Mouse (Mus musculus): ENCODE measurements around the gene Gtf2h1.
"Not testable (repeated sequence)": the region's sequence is repeated elsewhere in the genome, so short reads cannot be mapped to it uniquely, and the experiment has no call there.

Gtf2h1 gene

DNA sequence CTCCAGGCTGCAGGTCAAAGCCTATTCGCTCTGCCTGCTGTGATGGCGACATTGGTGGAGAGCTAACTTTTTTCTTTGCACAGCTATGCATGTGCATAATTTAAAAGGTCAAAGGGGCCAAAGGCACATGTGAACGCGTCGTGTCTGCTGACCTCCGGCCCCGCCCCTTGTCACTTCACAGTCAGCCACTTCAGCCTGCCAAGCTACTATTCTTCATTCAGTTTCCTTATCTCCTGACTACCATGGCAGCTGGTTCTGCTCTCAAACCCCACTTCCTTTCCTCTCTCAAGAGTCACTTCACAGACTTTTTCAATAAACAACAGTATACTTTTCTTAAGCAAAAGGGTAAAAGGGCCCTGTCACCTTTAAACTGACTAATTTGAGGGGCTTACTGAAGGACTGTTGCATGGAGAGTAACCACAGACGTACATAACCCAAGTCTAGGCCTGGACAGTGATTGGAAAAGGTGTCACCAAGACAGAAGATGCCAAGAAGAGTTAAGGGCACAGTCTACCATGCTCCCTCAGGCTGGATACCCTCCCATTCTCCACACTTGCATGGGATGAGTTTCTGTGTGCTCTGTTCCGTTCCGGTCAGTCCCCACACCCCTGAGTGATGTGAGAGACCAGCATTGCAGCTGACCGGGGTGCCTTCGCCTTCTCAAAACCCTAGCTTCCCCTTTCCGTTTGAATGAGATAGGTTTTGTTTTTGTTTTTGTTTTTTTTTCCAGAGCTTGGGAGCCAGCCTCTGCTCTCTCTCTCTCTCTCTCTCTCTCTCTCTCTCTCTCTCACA lies 35.1 kb downstream of the Gtf2h1 start:
- DNase-seq (ENCODE audit: low read depth, low spot score): no peak

DNA sequence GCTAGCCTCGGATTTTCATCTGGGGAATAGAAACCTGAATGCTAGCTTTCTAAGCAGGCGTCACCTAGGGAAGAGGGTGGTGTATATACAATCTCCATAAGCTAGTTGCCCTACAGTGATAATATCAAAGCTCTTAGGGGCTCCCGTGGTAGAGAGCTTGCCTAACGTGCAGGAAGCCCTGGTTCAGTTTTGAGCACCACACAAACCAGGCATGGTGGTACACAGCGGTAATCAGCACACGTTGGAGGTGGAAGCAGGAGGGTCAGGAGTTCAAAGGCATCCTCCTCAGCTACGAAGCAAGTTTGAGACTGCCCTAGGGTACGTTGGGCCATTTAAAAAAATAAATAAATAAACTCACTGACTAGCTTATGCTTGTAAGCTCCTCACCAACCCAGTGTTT lies 35.8 kb downstream of the Gtf2h1 start:
- DNase-seq (ENCODE audit: low read depth, low spot score): no peak

DNA sequence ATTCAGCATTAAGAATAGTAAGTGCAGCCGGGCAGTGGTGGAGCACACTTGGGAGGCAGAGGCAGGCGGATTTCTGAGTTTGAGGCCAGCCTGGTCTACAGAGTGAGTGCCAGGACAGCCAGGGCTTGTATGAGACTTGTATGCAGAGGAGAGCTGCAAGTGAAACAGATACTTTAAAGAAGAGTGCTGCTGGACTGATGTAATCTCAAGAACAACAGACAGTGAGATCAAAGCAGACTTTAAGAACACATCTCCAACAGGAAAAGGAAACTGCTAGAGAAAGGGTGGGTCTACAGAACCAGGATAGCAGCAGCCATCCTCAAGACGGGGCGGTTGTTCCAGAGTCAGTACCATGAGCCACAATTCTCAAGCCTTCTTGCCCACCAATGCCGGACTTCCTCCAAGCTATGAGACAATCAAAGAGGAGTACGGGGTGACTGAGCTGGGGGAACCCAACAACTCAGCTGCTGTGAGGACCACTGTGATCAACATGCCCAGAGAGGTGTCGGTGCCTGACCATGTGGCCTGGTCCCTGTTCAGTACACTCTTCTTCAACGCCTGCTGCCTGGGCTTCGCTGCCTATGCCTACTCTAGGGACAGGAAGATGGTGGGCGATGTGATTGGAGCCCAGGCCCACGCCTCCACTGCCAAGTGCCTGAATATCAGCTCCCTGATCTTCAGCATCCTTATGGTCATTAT lies 36.4 kb downstream of the Gtf2h1 start:
- DNase-seq (ENCODE audit: low read depth, low spot score): not testable (repeated sequence)

DNA sequence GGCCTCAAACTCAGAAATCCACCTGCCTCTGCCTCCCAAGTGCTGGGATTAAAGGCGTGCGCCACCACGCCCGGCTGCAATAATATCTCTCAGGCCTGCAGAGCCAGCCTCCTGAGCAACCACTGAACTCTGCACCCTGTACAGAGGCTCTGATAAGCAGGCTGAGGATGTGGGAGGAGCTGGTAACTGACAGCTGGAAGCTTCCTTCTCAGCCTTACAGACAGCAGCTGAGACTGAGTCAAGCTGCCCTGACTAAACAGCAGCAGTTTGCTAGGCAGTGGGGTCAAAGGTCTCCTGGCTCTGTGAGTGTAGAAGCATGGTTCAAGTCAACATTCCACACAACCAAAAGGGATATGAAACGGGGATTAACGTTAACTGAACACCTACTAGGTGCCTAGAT lies 37.4 kb downstream of the Gtf2h1 start:
- DNase-seq (ENCODE audit: low read depth, low spot score): no peak

GRCm38 (mm10) chr7:46833670-46834255 lies 37.9 kb downstream of the Gtf2h1 start:
- DNase-seq (ENCODE audit: low read depth, low spot score): no peak

- no peak for DNase-seq (ENCODE audit: low read depth, low spot score)
These were observed 39.2 kb downstream of the Gtf2h1 start for GRCm38 (mm10) chr7:46834994-46835610.

DNA sequence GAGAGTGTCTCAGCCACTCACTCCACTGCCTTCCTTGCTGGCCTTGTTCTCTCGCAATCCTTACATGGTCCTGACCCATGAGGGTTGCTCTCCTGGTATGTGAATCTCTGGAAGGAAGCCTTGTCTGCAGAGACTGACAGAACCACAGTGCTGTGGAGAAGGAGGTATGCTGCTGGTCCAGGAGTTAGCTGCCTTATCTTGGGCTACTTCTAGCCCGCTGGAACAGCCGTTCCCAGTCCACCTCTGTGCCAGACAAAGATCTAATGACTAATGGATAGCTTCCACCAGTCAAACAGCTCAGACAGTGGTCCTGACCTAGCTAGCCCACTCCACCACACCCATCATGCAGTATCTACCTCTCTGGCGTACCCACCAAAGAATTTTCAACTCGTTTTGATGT lies 40.5 kb downstream of the Gtf2h1 start:
- DNase-seq (ENCODE audit: low read depth, low spot score): no peak

DNA sequence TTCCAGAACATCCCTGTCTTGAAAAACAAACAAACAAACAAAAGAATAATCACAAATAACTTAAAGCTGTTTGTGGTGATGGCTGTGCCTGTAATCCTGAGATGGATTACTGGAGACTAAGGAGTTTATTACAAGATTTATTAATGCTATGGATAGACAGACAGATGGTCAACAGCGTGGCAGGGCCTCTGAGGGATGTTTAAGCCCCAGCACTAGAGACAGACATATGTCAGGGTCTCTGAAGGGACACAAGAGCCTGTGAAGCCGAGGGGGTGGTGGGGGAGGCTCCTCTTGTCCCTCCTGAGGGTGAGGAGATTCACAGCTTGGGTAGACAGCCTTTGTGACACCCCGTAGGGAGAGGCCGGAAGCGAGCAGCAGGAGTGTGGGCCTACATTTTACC lies 41.2 kb downstream of the Gtf2h1 start:
- no peak for DNase-seq (ENCODE audit: low read depth, low spot score)

DNA sequence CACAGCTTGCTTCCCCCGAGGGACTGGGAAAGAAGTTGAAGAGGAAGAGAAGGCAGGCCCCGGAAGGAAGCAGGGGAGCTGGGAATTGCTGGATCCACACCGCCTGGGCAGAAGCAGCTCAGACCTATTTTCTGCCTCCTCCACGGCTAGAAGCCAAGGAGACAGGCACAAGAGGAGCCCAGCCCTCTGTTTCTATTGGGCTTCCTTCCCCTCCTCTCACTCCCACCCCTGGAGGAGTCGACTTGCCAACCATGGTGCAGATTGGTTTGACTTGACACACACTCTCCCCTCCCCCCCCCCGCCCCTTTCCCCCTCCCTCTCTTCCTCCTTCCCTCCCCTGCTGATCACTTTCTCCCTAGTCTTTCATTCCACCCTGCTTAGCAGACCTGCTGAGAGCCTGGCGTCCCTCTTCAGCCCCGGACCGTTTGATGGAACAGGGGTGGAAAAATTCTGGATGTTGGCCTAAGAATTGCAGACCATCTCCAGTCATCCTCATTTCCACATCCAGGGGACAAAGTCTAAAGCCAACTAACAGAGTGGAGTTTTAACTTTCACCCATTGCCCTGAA lies 42.3 kb downstream of the Gtf2h1 start:
- DNase-seq (ENCODE audit: low read depth, low spot score): no peak

GRCm38 (mm10) chr7:46838891-46839302 lies 43.0 kb downstream of the Gtf2h1 start:
- DNase-seq (ENCODE audit: low read depth, low spot score): peak; percentile 93

GRCm38 (mm10) chr7:46839446-46839845 lies 43.5 kb downstream of the Gtf2h1 start:
- DNase-seq (ENCODE audit: low read depth, low spot score): no peak

DNA sequence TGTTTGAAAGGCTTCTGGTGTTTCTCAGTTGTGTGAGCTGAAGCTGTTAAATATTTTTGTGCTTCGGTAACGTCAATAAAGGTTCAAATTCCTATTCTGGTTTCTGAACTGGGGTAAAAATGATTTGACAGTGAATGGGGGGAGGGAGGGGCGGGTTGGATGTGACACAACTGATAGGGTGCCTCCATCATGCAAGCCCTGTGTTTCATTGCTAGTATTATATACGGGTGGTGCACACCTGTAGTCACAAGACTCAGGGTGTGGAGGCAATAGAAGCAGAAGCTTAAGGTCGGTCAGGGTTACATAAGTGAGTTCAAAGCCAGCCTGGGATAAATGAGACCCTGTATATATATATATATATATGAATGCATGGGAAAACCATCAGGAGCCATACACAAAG lies 44.0 kb downstream of the Gtf2h1 start:
- no peak for DNase-seq (ENCODE audit: low read depth, low spot score)

DNA sequence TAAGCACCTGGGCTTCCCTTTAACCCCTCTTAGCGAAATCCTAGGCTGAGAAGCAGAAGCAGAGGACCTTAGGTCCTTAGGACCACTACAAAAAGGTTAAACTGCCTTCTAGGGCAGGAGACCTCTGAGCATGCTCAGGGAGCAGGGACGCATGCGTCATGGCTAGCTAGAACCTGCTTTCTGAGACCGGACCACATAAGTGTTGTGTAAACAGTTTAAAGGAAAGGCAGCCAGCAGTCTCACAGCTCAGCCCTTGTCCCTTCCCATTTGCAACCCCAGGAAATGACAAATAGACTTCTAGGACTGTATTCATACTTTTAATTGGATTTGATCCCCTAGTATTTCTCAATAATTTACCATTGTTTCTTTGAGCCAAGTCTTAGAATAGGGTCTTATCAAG lies 44.4 kb downstream of the Gtf2h1 start:
- no peak for DNase-seq (ENCODE audit: low read depth, low spot score)

GRCm38 (mm10) chr7:46840787-46841525 lies 45.1 kb downstream of the Gtf2h1 start, which contains the start of gene Ldha:
Ldha (plus strand) TSS chr7:46841475.
- no peak for DNase-seq (ENCODE audit: low read depth, low spot score)

DNA sequence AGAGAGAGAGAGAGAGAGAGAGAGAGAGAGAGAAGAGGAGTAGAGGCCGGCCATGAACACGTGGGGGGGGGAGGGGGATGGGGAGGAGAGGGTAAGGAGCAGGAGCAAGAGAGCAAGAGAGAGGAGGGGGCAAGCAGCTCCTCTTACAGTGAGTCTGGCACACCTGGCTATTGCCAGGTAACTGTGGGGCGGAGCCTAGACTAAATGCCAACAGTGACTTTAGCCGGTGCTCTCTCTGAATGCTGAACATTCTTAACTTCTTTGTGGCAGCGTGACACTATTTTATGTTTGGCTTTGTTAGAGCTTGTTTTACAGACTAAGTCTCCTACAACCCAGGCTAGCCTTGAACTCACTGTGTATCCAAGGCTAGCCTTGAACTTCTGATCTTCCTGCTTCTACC lies 46.4 kb downstream of the Gtf2h1 start:
- no peak for DNase-seq (ENCODE audit: low read depth, low spot score)

- DNase-seq (ENCODE audit: low read depth, low spot score): no peak
These were observed 47.7 kb downstream of the Gtf2h1 start for GRCm38 (mm10) chr7:46843576-46843975.

DNA sequence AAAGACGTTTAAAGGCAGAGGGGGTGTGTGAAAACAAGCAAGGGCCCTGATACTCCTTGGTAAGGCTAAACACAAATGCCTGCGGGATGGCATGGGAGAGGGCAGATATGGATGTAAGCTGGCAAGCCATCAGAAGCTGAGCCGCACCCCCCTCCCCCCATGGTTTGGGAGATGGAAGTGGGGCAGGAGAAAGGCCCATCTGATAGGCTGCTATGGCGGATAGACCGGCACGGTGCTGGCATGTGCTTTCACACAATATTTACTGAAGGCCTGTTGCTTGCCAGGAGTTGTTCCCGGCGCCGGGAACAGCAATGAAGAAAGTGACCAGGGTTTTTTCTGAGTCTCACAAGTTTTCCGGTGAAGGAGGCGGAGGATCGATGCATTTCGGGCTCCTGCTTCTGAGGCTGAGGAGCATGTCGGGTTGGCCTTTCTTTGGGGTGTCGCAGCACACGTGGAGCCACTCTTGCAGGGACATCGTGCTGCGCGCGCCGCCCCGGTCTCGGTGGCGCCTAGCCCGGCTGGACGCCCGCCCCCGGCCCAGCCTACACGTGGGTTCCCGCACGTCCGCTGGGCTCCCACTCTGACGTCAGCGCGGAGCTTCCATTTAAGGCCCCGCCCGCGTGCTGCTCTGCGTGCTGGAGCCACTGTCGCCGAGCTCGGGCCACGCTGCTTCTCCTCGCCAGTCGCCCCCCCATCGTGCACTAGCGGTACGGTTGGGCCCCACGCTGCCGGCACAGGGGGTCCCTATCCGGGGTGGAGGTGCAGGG lies 49.5 kb downstream of the Gtf2h1 start:
- DNase-seq (ENCODE audit: low read depth, low spot score): peak; percentile 78

- DNase-seq (ENCODE audit: low read depth, low spot score): peak; percentile 31
These were observed 50.1 kb downstream of the Gtf2h1 start for GRCm38 (mm10) chr7:46845978-46846485.

- DNase-seq (ENCODE audit: low read depth, low spot score): peak; percentile 42
These were observed 50.8 kb downstream of the Gtf2h1 start for GRCm38 (mm10) chr7:46846486-46847244.

All from telencephalon, adult 2 months (tissue).